ENCODE assay signal across 19 mouse cellular contexts in genomic region chr4:119990841-119991240, GRCm38 (mm10).
"Had no signal": no experiment of that assay in that cellular context is flagged by ENCODE, and none has a peak within 500 bp of the region (broad histone marks: within the 10 kb centered on the region; RNA-seq: fewer than 3 reads in every experiment).

No protein-coding gene starts in this region.

- H3K27ac ChIP-seq: limb, embryonic 15.5 days; liver, embryonic 12.5 days; liver, embryonic 14.5 days; macrophage; midbrain, embryonic 13.5 days; neural tube, embryonic 13.5 days; neural tube, embryonic 15.5 days had no signal

- H3K4me2 ChIP-seq: limb, embryonic 15.5 days; liver, embryonic 12.5 days; midbrain, embryonic 11.5 days; midbrain, embryonic 13.5 days; neural tube, embryonic 13.5 days; neural tube, embryonic 15.5 days had no signal

- H3K27me3 ChIP-seq: limb, embryonic 15.5 days; midbrain, embryonic 13.5 days; neural tube, embryonic 13.5 days had no signal

- H3K36me3 ChIP-seq: limb, embryonic 15.5 days; liver, embryonic 12.5 days; midbrain, embryonic 13.5 days; neural tube, embryonic 13.5 days; neural tube, embryonic 15.5 days had no signal

- ATAC-seq: liver, embryonic 12.5 days; midbrain, embryonic 13.5 days; midbrain, embryonic 16.5 days had no signal

- H3K4me3 ChIP-seq: limb, embryonic 15.5 days; liver, embryonic 12.5 days; megakaryocyte, embryonic 14.5 days; midbrain, embryonic 13.5 days; myocyte; neural tube, embryonic 13.5 days; neural tube, embryonic 15.5 days had no signal

- H3K9me3 ChIP-seq: limb, embryonic 15.5 days; liver, embryonic 12.5 days; megakaryocyte, embryonic 14.5 days; midbrain, embryonic 13.5 days; neural tube, embryonic 13.5 days; neural tube, embryonic 15.5 days had no signal

- DNase-seq: retina, postnatal 1 day; right cerebral cortex, adult 18-20 months; right cerebral cortex, postnatal 25 days; right cerebral cortex, postnatal 4 days; spleen, adult 18-20 months; thymus, adult 18-20 months; thymus, postnatal 14 days; thymus, postnatal 36 days had no signal

- H3K9ac ChIP-seq: limb, embryonic 15.5 days; liver, embryonic 12.5 days; liver, embryonic 14.5 days; midbrain, embryonic 13.5 days; neural tube, embryonic 13.5 days; neural tube, embryonic 15.5 days had no signal

- H3K4me1 ChIP-seq: liver, embryonic 12.5 days had no signal
